Mouse (Mus musculus): ENCODE measurements around the gene Utp14b.

Utp14b gene

GRCm38 (mm10) chr1:78657671-78658440, at the start of gene Utp14b, which contains the start of gene Acsl3:
Gene Utp14b (plus strand): TSS chr1:78658038.
Gene Acsl3 (plus strand): TSS chr1:78657825.
- peak; percentile 97 to 98 for DNase-seq

- DNase-seq, result no peak
Observed at GRCm38 (mm10) chr1:78609134-78609907, 48.5 kb upstream of the Utp14b start.

GRCm38 (mm10) chr1:78611039-78611438, 46.8 kb upstream of the Utp14b start:
- DNase-seq, result no peak

GRCm38 (mm10) chr1:78612959-78613358, 44.9 kb upstream of the Utp14b start:
- no peak for DNase-seq

GRCm38 (mm10) chr1:78624352-78624751, 33.5 kb upstream of the Utp14b start:
- no peak for DNase-seq

DNA sequence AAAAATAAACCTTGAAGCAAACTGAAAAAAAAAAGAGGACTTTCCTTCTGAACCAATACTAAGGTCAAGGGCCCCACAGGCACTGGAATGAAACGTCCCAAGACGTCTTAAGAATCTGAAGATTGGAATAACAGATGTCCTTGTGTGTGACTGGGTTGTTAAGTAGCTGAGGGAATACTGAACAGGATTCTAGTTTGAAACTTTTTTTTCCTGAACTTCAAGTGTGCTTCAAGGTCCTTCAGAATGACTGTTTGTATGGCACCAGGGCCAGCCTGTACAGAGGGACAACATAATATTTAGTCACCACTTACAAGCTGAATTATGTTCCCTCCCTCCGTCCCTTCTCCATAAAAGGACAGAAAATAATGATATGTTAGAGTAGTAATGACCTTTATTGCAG, 23.4 kb upstream of the Utp14b start:
- no peak for DNase-seq

GRCm38 (mm10) chr1:78640871-78641270, 17.0 kb upstream of the Utp14b start:
- no peak for DNase-seq

DNA sequence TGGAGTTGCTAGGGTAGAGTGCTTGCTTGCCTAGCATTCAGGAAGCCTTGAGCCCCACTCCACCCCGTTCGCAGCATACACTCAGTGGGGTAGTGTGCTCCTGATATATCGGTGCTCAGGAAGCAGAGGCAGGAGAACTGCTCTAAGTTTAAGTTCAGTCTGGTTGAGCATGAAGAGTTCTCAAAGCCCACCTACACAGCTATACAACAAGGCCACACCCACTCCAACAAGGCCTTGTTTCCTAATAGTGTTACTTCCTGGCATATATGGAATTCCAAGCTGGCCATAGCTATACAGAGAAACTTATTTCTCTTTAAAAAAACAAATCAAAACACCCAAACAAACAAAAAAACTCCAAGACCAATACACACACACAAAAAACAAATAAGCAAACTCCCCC, 16.0 kb upstream of the Utp14b start:
- no peak for DNase-seq

GRCm38 (mm10) chr1:78642197-78642596, 15.6 kb upstream of the Utp14b start:
- DNase-seq, result no peak

GRCm38 (mm10) chr1:78647317-78647885, 10.4 kb upstream of the Utp14b start:
- no peak for DNase-seq

GRCm38 (mm10) chr1:78649269-78650061, 8.4 kb upstream of the Utp14b start:
- DNase-seq, result no peak

DNA sequence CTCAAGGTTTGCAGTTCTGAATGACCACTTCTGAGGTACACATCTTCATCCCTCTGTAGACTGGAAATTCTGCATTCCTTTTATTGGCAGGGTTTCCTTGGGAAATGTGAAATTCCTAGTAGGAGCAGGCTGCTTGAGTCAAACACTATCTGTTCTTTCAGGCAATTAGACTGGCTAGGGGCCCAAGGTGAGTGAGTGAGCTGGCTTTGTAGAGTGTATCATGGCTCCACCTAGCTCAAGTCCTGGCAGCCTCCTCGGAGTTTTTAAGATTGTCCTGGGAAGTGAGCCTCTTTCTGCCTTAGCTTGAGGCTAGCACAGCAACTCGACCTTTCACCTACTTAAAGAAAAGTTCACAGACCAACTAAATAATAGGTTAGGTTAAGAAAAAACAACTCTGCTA, 1.4 kb upstream of the Utp14b start:
- peak in 1 of 2 experiments; percentile 8 for DNase-seq

GRCm38 (mm10) chr1:78657021-78657629, 713 bp upstream of the Utp14b start:
- DNase-seq, result no peak

DNA sequence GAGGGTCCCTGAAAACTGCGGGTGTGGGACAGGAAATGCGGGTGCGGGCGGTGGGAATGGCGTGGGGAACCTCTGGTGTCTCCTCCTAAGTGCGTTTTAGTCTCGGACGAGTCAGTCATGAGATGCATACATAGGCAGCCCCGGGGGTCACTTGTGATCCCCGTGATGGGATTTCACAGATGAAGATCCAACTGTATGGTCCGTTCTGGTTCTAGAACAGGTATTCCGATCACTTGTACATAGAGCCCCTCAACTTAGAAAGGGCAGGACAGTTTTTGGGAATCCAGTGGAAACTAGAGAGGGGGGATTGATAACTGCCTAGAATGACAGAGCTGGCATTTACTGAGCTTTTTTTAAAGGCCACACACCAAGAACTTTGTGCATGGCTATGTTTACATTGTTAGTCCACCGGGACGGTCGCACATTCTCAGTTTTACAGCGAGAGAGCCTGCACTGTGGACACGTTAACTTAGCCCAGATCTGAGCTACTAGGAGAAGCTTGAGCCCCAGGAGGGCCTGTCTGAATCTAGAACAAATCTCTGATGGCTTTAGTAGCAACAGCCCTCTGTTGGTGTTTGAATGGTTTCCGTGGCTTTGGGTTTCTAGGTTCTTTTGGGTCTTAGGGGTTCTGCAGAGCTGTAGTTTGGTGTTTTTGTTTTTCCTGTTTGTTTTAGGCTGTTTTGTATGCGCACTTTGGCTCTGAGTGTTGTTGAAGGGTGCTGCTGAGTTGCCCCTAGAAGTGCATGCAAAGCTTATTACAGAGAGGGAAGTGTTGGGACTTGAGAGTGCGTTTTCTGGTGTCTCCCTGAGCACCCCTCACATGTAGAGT, 817 bp downstream of the Utp14b start:
- DNase-seq, result peak; percentile 29 to 32

GRCm38 (mm10) chr1:78659270-78659823, 1.5 kb downstream of the Utp14b start:
- no peak for DNase-seq

DNA sequence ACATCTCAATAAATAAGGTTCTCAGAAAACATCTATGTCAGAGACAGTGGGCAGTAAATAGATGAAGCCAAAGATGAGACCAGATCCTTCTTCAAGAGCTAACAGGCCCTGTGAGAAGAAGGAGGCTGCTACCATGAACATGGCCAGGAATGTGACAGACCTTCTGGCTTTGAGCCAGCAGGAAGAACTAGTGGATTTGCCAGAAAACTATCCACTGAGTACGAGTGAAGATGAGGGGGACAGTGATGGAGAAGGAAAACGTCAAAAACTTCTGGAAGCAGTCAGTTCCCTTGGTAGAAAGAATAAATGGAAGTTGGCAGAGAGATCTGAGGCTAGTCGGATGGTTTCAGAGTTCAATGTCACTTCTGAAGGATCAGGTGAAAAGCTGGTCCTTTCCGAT, 6.5 kb downstream of the Utp14b start:
- peak in 1 of 2 experiments; percentile 25 for DNase-seq

DNA sequence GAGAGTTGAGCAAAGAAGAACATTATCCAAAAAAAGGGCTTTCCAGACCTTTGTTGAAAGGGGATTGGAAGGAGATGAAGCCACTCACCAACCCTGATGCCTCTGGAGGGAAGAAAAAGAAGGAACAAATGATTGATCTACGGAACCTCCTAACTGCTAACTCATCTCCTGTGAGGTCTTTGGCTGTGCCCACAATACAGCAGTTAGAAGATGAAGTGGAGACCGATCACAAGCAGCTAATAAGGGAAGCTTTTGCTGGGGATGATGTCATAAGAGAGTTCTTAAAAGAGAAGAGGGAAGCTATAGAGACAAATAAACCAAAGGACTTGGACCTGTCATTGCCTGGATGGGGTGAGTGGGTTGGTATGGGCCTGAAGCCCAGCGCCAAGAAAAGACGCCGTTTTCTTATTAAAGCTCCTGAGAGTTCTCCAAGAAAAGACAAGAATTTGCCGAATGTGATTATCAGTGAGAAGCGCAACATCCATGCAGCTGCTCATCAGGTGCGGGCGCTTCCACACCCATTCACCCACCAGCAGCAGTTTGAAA, 8.2 kb downstream of the Utp14b start:
- DNase-seq, result no peak

GRCm38 (mm10) chr1:78666585-78666984, 8.7 kb downstream of the Utp14b start:
- DNase-seq, result no peak

GRCm38 (mm10) chr1:78682291-78682690, 24.5 kb downstream of the Utp14b start:
- DNase-seq, result no peak

DNA sequence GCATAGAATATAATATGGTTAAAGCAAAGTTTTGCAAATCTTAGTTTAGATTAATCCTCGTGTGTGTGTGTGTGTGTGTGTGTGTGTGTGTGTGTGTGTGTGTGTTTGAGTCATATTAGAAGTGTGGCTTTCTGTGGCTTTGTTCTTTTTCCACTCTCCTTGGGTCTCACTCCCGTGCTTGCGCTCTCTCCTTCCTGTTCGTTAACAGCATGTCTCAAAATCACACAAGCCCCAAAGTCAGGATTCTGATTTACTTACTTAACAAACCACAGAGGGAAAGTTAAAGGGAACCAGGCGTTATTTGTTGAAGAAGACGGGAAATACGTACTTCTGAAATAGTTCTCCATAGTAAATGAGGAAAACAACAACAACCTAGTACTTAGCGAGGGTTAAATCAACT, 26.3 kb downstream of the Utp14b start:
- DNase-seq, result no peak

DNA sequence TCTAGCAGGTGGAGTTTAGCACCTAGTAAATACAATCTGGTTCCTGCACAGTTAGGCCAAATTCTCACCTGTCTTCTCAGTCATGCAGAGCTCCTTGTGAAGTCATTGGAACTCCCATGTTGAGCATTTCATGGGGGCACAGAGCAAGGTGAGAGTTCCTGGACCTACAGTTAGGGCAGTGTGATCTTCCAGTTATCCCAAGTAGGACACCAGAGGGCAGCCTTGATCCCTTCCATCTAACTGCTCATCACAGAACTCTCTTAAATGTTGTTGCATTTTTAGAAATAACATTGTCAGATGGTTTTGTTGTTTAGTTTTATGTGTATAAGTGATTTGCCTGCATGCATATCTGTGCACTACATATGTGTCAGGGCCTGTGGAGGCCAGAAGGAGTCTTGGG, 29.0 kb downstream of the Utp14b start:
- DNase-seq, result peak in 1 of 2 experiments; percentile 47

Measured in cerebellum, postnatal 25 days (tissue).